Mouse (Mus musculus) central nervous system, embryonic 18 days (tissue): ENCODE results near the gene Aldh1b1. TPM values are rescaled to one million over a fixed set of nuclear protein-coding genes. Genes with fewer than 3 reads are reported as not detected.

Experiments used
- polyA plus RNA-seq: library from polyadenylated mRNA; depleted of rRNA; stranded (reverse); fragments of >200 nt; gene quantifications from 2 replicates; pipeline ENCODE4 v1.2.3, GENCODE M21; 2012; rRNA removed

Aldh1b1 gene
- 22.0 and 24.5 TPM in 2 replicates for polyA plus RNA-seq

GRCm38 (mm10) chr4:45798964-45799363, at the start of gene Aldh1b1:
Gene Aldh1b1, plus strand, starts transcription at chr4:45799022.

GRCm38 (mm10) chr4:45826275-45827040, 27.6 kb downstream of the Aldh1b1 start, which contains the start of gene Igfbpl1:
Gene Igfbpl1, minus strand, starts transcription at chr4:45826923.

GRCm38 (mm10) chr4:45848109-45848824, 49.4 kb downstream of the Aldh1b1 start, which contains the start of gene Stra6l:
Gene Stra6l, plus strand, starts transcription at chr4:45848664.

Other genes starting within 250 kb of the Aldh1b1 start
- 204 and 236 TPM in 2 replicates for gene Igfbpl1, start 27.9 kb downstream of the Aldh1b1 start, polyA plus RNA-seq
- 1.9 and 2.6 TPM in 2 replicates for gene Stra6l, start 49.6 kb downstream of the Aldh1b1 start, polyA plus RNA-seq
- gene Ccdc180, start 91.3 kb downstream of the Aldh1b1 start, polyA plus RNA-seq: 0.30 and 0.37 TPM in 2 replicates
- 26.8 and 30.2 TPM in 2 replicates for gene Tdrd7, start 166.3 kb downstream of the Aldh1b1 start, polyA plus RNA-seq
- 1.3 and 2.9 TPM in 2 replicates for gene Tmod1, start 239.9 kb downstream of the Aldh1b1 start, polyA plus RNA-seq